Mouse (Mus musculus) left cerebral cortex, postnatal 14 days (tissue): ENCODE measurements around the gene Cant1. TPM values are rescaled to one million over a fixed set of nuclear protein-coding genes. Genes with fewer than 3 reads are reported as not detected.
A peak's percentile ranks its signal among the peaks of the same experiment; 100 is the strongest.
"Not testable (repeated sequence)": the region's sequence is repeated elsewhere in the genome, so short reads cannot be mapped to it uniquely, and the experiment has no call there.

Source experiments
- DNase-seq, 2 experiments: peaks; one replicate each; pipeline ENCODE4 v3.0.0; 2021 to 2022; ENCODE audit warnings: low spot score in 2 of 2, mixed read lengths in 1 of 2
- intact Hi-C: fragments of 180-260 bp; cut with DNase I; formaldehyde crosslinking; loops from one replicate; pipeline ENCODE4 v1.15.1; 2025
- total RNA-seq, 2 experiments: library from RNA; stranded (reverse); gene quantifications; 2 replicates each; pipeline ENCODE4 v1.2.3; 2021

The Cant1 gene
- total RNA-seq, 2 experiments from 2014 or later = 38.2 to 40.0 TPM

GRCm38 (mm10) chr11:118411271-118411670 lies 7.6 kb downstream of the Cant1 start:
- no peak for DNase-seq
- intact Hi-C loops = no loop called here

DNA sequence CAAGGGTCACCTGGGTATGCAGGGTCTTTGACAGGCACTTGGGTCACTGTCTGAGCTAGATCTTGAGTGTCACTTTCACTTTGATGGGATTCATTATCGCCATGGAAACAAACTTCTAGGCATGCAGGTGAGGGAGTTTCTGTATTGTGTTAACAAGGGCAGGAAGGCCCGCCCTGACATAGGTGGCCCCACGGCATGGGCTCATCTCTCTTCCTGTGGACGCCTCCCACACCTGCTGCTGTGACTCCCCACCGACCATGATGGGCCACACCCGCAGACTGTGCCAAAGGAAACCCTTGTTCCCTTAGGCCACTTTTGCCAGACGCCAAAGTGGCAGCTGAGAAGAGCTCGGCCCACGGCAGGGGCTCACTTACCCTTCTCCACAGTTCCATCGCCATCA lies 8.4 kb downstream of the Cant1 start:
- intact Hi-C loops = no loop called here
- no peak for DNase-seq

DNA sequence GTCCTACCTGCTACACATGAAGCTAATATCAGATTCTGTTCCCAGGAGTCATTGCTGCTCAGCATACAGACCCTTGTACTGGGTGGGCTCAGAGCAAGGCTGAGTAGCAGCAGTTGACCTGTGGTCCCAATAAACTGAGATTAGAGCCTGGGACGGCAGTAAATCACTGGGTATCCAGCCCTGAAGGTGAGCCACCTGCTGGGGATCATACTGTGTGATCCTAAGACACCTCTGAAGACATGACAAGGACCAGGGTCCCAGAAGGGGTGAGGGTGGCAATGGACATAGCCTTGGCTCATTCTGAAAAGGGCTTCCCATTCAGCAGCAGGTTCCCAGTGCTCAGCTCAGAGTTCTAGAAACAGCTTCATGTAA lies 8.8 kb downstream of the Cant1 start:
- DNase-seq = no peak
- intact Hi-C loops = no loop called here

DNA sequence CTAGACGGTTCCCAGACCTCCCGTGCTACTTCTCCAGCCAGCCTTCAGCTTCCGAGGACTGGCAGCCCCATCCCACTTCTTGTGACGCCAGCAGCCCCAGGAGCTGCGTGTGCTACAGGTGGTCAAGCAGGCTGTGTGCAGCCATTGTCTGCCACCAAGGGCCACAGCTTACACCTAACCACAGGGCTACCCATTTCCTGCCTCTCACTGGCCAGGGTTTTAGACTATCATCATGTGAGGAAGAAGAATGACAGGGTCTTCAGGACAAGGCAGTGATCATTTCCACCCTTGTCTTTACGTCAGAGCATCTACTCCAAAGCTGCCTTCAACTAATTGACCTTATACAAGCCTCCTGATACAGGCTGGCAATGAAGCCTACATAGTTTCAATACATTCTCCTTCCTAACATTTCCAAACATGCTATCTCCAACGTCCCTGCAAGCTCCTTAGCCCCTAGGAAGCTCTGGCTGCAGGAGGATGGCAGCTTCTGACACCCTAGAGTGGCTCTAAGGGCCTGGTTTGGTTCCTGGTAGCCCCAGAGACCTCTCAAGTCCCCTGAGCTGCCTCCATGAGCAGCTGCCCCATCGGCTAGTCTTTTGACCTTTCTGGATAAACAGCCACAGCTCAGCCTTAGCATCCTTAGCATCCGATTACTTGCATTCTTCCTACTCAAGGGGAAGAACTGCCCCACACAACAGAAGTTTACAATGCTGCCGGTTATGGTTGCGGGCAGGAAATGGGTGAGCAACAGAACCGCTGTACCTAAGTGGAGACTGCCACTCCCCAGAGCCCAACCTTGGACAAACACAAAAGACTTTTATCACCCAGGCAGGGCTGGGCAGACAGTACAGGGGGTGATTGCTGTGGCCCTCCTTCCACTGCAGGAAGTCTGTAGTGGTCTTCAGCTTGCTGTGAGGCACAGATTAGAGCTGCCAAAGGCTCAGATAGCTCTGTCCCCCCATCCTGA lies 9.5 kb downstream of the Cant1 start:
- intact Hi-C loops = no loop called here
- DNase-seq = no peak

DNA sequence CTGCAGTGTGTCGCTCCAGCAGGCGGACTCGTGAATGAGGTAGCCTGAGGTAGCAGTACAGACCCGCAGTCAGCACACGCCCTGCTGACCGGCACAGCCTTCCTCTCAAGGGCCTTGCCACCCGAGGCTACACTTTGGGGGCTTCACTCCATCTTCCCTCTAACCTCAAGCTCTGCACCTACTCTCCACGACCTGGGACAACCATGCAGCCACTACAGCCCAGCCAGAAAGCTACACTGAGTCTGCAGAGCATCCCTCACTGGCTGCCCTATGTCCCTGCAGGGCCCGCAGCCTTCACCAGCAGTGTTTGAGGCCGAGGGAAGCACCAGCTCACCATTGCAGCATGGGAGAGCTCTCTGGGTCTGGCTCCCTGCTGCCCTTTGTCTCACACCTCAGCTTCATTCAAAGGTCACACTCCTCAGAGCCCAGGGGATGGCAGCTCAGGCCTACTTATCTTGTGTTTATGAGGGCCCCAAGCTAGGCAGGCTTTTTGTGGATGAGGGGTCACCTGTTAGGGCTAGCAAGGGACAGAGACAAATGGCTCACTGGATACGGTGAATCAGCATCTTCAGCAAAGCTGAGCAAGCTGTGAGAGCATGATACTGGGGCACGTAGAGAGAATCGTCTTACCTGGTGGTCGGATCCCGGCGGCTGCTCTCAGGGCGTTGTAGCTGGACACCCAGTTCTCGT lies 10.7 kb downstream of the Cant1 start:
- DNase-seq = no peak
- intact Hi-C loops = no loop called here

DNA sequence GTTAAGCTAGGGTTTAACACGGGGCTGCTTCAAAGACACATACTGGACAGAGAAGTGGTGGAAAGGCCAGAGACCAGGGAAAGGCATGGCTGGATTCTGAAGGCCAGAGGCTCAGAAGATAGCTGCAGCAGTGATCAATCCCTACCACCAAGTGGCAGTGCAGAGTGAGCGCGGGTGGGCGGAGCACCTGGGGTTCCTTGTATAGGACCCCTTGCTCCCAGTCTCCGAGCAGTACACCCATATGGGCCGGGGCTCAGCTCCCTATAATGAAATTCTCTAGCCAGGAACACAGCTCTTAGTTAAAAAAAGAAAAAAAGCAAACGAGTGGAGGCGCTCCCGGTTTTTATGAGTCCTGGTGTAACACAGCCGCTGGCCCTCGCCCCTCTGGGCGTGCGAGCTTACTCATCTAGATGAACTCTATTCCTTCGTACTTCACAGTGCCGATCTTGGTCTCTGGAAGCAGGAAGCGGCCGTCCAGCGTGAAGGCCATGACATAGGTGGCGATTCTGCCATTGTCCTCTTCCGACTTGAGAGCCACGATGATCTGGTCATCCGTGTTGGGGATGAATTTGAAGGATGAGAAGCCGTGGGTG lies 11.5 kb downstream of the Cant1 start:
- DNase-seq = no peak
- intact Hi-C loops = no loop called here

GRCm38 (mm10) chr11:118406521-118406920 lies 12.4 kb downstream of the Cant1 start:
- intact Hi-C loops = no loop called here
- no peak for DNase-seq

DNA sequence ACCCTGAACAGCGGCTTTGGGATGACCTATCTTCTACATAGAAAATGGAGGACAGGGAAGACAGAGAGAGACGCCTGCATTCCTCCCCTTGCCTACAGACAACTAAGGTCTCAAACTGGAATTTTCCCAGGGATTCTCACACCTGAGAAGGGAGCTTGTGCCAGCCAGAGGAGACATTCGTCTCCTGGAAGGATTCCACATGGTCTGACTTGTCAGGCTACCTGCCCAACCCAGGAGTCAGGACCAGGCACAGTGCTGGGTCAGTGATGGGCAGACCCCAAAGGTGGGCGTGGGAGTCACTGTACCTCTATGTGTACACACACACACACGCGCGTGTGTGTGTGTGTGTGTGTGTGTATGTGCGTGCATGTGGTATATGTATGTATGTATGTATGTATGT lies 13.6 kb downstream of the Cant1 start:
- intact Hi-C loops = no loop called here
- DNase-seq = no peak

DNA sequence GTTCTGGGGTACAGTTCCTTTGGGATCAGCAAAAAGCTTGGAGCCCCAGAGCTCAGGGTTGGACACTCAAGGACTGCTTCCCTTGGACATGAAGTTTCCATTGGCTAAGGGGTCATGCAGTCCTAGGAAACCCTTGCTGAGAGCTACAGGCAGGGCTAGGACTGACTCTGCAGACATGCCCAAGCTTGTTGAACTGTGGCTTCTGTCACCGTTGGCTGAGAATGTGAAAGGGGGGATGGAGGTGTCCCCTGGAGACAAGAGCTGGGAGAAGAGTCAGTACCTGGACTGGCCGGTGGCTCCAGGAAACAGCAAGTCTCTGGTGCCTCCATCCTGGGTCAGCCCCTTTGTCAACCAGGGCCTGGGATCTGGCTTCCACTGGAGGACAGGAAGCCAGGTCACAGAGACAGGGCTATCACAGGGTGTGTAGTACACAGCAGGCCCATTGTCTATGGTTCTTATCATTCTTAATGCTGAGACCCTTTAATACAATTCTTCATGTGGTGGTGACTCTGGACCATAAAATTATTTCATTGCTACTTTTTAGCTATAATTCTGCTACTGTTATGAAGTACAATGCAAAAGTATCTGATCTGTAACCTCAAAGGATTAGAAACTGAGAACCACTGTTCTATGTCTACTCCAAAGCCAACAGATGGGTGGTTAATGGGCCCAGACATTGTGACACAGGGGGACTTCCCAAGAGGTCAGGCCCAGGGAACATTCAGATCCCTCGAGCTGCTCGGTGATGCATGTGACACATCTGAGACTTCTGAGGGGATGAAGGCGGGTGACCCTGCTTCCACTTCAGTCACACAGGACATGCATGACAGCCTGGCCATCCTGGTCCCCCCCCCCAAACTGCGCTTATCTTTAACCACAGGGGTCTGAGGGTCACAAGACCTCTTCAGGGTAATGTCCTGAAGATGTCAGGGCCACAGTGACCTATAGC lies 14.7 kb downstream of the Cant1 start:
- intact Hi-C loops = no loop called here
- no peak for DNase-seq

GRCm38 (mm10) chr11:118403183-118403582 lies 15.7 kb downstream of the Cant1 start:
- DNase-seq = no peak
- intact Hi-C loops = no loop called here

GRCm38 (mm10) chr11:118401760-118402280 lies 17.1 kb downstream of the Cant1 start, which contains the start of gene Lgals3bp:
Gene Lgals3bp (minus strand): TSS chr11:118402092.
- DNase-seq = peak; percentile 68 to 81
- intact Hi-C loops = no loop called here

- intact Hi-C loops = no loop called here
- DNase-seq = no peak
Observed at GRCm38 (mm10) chr11:118401195-118401594, 17.7 kb downstream of the Cant1 start.

DNA sequence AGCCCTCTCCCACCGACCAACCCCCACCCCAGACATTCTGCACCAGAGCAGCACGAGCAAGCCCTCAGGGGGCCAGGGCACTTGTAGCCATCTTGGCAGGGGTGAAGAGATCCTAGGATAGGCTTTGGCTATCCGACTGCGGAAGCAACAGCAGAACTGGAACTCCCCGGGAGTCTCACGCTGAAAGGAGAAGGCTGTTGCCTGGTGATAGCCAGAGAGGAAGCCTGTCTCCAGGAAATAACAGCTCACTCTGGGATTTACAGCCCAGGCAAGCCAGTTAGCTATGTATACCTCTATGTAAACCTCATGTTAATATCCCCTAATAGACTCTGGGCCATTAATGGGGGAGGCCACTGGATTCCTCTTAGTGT lies 18.3 kb downstream of the Cant1 start:
- intact Hi-C loops = no loop called here
- DNase-seq = no peak

DNA sequence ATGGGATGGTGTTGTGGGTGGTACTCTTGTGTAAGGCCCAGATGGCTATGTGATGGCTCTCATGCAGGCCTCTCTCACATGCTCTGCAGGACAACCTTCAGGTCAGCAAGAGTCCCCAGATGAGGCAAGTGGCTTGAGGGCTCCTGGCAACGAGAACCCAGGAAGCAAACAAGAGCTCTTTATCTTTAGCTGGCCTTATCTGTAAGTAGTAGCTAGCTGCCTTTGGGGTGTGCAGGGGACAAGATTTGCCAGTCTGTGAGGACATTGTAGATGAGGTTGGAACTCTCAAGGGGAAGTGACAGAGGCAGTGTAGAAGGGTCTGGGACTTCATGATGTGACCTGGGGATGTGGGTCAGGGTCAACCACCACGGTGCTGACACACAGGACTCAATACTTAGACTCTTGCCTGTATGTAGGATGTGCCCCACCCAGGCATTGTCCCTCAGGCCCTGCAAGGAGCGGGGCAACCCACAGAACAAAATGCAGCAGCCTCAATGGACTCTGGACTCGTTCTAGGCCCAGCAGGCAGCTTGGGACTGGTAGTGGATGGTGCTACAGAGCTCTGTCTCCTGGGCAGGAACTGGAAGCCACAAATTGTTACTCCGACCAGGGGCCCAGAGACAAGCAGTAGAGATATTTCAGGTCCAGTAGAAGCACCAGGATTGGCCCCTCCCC lies 18.9 kb downstream of the Cant1 start:
- DNase-seq = no peak
- intact Hi-C loops = no loop called here

GRCm38 (mm10) chr11:118397806-118398530 lies 20.9 kb downstream of the Cant1 start:
- DNase-seq = no peak
- intact Hi-C loops = no loop called here

DNA sequence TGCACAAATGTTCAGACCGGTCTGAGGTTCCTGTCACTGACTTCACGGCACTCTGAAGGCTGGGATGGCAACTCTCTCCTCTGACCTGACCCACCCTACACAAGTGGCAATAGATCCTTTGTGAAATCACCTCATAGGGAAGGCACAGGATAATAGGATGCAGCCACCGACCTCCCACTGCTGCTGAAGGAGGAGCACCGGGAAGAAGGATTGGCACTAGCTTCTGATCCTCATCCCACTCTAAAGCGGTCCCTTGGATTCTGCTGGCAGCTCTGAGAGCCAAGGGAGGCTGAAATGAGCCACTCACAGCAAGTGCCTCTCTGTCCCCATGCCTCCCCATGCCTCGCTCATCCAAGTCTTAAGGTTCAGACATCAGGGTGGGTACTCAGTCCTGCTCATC lies 24.3 kb downstream of the Cant1 start:
- intact Hi-C loops = no loop called here
- DNase-seq = no peak

DNA sequence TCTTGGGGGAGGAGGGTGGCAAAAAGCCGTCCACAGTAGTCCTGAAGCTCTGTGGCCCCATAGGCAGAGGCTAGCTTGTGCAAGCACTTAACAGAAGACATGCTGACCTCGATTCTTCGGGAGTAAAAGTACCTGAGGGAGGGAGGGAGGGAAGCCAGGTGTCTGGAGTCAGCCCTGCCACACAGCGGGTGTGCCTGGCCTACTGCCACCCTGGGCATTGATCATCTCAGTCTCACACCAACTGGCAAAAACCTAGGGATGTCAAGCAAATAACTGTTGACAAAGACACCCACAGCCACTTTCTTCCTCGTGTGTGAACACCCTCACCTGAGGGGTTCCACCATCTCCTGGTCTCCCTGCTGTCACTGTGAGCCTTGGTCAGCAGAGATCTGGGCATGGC lies 24.9 kb downstream of the Cant1 start:
- DNase-seq = no peak
- intact Hi-C loops = no loop called here

DNA sequence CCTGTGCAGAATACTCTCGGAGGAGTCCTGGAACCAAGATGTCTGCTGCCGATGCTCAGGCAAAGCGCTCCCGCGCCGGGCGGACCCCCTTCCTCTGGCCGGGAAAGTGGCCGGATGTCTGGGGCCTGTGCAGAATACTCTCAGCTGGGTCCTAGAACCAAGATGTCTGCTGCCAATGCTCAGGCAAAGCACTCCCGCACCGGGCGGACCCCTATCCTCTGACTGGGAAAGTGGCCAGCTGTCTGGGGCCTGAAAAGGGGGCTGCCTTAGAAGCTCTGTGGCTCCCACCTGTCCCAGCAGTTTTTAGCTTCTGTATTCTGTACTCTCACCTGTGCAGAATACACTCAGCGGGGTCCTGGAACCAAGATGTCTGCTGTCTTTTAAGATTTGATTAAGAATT lies 31.1 kb downstream of the Cant1 start:
- intact Hi-C loops, DNase-seq: not testable (repeated sequence)
